ENCODE assay signal across 8 mouse cellular contexts in the genomic region with DNA sequence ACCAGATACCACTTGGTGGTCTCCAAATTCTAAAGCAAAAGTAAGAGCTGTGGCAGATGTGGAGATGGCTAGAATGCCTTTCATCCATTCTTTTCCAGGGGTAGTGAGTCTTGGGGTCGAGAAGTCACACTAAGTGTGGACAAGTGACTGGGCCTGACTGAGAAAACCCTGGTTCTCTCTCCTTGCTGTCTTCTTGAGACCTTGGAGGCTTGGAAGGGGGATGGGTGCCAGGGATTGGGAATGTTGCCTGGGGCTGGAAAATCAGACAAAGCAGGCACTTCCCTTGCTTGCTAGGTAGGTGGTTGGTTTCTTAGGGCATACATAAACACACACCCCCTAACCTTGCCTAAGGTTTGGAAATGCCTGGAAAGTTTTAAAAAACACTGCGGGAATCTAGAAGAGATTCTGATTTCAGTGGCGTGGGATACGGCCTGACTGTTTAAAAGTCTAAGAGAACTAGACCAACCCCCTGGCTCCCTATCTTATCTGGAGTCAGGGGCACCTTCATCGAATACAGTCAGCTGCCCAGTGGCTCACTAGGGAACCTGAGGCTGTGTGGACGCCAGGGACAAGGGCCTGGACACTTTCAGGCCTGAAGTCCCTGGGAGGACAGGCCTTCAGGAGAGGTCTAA. TPM values are rescaled to one million over a fixed set of nuclear protein-coding genes. Genes with fewer than 3 reads are reported as not detected.
DNase-seq lines count a peak whose midpoint lies in the region; ATAC-seq and TF ChIP-seq lines count a peak whose summit lies in the region.

No protein-coding gene starts in this region.

- peaks cover 16% of the 10 kb centered on the region for H3K4me1 ChIP-seq in embryonic facial prominence, embryonic 14.5 days (ENCODE audit: control insufficient read depth, insufficient read depth, low read length)
- H3K4me1 ChIP-seq in intestine, embryonic 16.5 days (ENCODE audit: control insufficient read depth, insufficient read depth, low read length): peaks cover 45% of the 10 kb centered on the region
- H3K4me1 ChIP-seq in midbrain, embryonic 15.5 days: peaks cover 35% of the 10 kb centered on the region

- no peak for ATAC-seq in embryonic facial prominence, embryonic 14.5 days (ENCODE audit: low read depth)
- peak; percentile 37 for ATAC-seq in intestine, embryonic 16.5 days
- ATAC-seq in midbrain, embryonic 15.5 days (replicated peaks): no peak
- ATAC-seq in cerebellum, adult (ENCODE audit: insufficient number of reproducible peaks, low FRiP score, low TSS enrichment): no peak

- 36% methylated on average over 6 of the region's 6 CpGs for WGBS in embryonic facial prominence, embryonic 14.5 days
- WGBS in intestine, embryonic 16.5 days: 34% methylated on average over 6 of the region's 6 CpGs
- WGBS in midbrain, embryonic 15.5 days: 41% methylated on average over 6 of the region's 6 CpGs

- peak overlapping the region; percentile 63 for H3K9ac ChIP-seq in embryonic facial prominence, embryonic 14.5 days (ENCODE audit: low read depth, low read length)
- H3K9ac ChIP-seq in intestine, embryonic 16.5 days (ENCODE audit: low read depth, low read length): peak overlapping the region; percentile 73
- H3K9ac ChIP-seq in midbrain, embryonic 15.5 days: peak overlapping the region; percentile 48; the same call in 1 of the 2 replicates

- 0 out of 2 replicates have a peak, but pooled peaks cover 6% of the 10 kb centered on the region for H3K36me3 ChIP-seq in embryonic facial prominence, embryonic 14.5 days (ENCODE audit: control insufficient read depth, insufficient read depth, low read length)
- H3K36me3 ChIP-seq in intestine, embryonic 16.5 days (ENCODE audit: control insufficient read depth, insufficient read depth, low read length): 0 out of 2 replicates have a peak, but pooled peaks cover 6% of the 10 kb centered on the region
- no peaks in the 10 kb centered on the region for H3K36me3 ChIP-seq in midbrain, embryonic 15.5 days (replicated peaks)

- peak overlapping the region; percentile 88 for H3K27ac ChIP-seq in layer of hippocampus, adult 2 months
- H3K27ac ChIP-seq in embryonic facial prominence, embryonic 14.5 days (replicated peaks; ENCODE audit: low read depth, low read length): peak overlapping the region; percentile 97
- H3K27ac ChIP-seq in intestine, embryonic 16.5 days (ENCODE audit: low read length): peak overlapping the region; percentile 95
- no peak overlapping the region for H3K27ac ChIP-seq in midbrain, embryonic 15.5 days

- no peak for DNase-seq in layer of hippocampus, adult 2 months (ENCODE audit: low spot score in 2 of 2)
- no peak for DNase-seq in layer of hippocampus, adult 8-10 months (ENCODE audit: low spot score in 2 of 2)
- no peak for DNase-seq in embryonic facial prominence, embryonic 14.5 days (ENCODE audit: low spot score)
- DNase-seq in right cerebral cortex, adult 2 months (ENCODE audit: low spot score in 2 of 2): no peak
- no peak for DNase-seq in urinary bladder, postnatal 25 days (ENCODE audit: low spot score)

- TF ChIP-seq CTCF in layer of hippocampus, adult 2 months (conservative IDR thresholded peaks at IDR 0.05): no peak

- H3K27me3 ChIP-seq in embryonic facial prominence, embryonic 14.5 days (replicated peaks; ENCODE audit: control insufficient read depth, insufficient read depth, low read length): no peaks in the 10 kb centered on the region
- H3K27me3 ChIP-seq in intestine, embryonic 16.5 days (replicated peaks; ENCODE audit: control insufficient read depth, insufficient read depth, low read length): no peaks in the 10 kb centered on the region
- H3K27me3 ChIP-seq in midbrain, embryonic 15.5 days (replicated peaks): no peaks in the 10 kb centered on the region

- H3K4me2 ChIP-seq in embryonic facial prominence, embryonic 14.5 days (ENCODE audit: low read depth, low read length): peak overlapping the region; percentile 69
- peak overlapping the region; percentile 75 for H3K4me2 ChIP-seq in intestine, embryonic 16.5 days (ENCODE audit: low read depth, low read length)
- H3K4me2 ChIP-seq in midbrain, embryonic 15.5 days: peak overlapping the region; percentile 56

- H3K4me3 ChIP-seq in layer of hippocampus, adult 2 months: peak overlapping the region; percentile 50
- H3K4me3 ChIP-seq in embryonic facial prominence, embryonic 14.5 days (ENCODE audit: low read depth, low read length): peak overlapping the region; percentile 52
- H3K4me3 ChIP-seq in intestine, embryonic 16.5 days (ENCODE audit: low read length): peak overlapping the region; percentile 52
- peak overlapping the region; percentile 36; the same call in 1 of the 2 replicates for H3K4me3 ChIP-seq in midbrain, embryonic 15.5 days

- H3K9me3 ChIP-seq in embryonic facial prominence, embryonic 14.5 days (ENCODE audit: control insufficient read depth, low read length): no peaks in the 10 kb centered on the region
- no peaks in the 10 kb centered on the region for H3K9me3 ChIP-seq in intestine, embryonic 16.5 days (ENCODE audit: control insufficient read depth, low read length)
- H3K9me3 ChIP-seq in midbrain, embryonic 15.5 days: no peaks in the 10 kb centered on the region

RNA-seq across cellular contexts. Expression of gene Sigmar1, which starts 3.8 kb away (rescaled TPM):
- total RNA-seq in layer of hippocampus, adult 2 months (2021): 10 to 100 TPM; 40.4 to 42.9 TPM
- total RNA-seq in layer of hippocampus, adult 8-10 months (2022): 10 to 100 TPM; 37.7 to 46.8 (median 40.6) TPM
- 77.9 and 79.7 TPM in 2 replicates for polyA plus RNA-seq in embryonic facial prominence, embryonic 14.5 days (2014; fragmentation: Nextera tagmentation; extraction: Ambion mirVana)
- 105 and 111 TPM in 2 replicates for polyA plus RNA-seq in intestine, embryonic 16.5 days (2015; fragmentation: Nextera tagmentation; extraction: Ambion mirVana)
- polyA plus RNA-seq in midbrain, embryonic 15.5 days (2015; fragmentation: Nextera tagmentation; extraction: Ambion mirVana): 65.7 and 66.0 TPM in 2 replicates

RNA-seq across cellular contexts. Expression of gene Galt, which starts 4.7 kb away (rescaled TPM):
- total RNA-seq in layer of hippocampus, adult 2 months (2021): 10 to 100 TPM; 52.1 to 67.7 TPM
- total RNA-seq in layer of hippocampus, adult 8-10 months (2022): 10 to 100 TPM; 52.0 to 67.1 (median 53.6) TPM
- 35.1 and 36.5 TPM in 2 replicates for polyA plus RNA-seq in embryonic facial prominence, embryonic 14.5 days (2014; fragmentation: Nextera tagmentation; extraction: Ambion mirVana)
- polyA plus RNA-seq in intestine, embryonic 16.5 days (2015; fragmentation: Nextera tagmentation; extraction: Ambion mirVana): 93.4 and 103 TPM in 2 replicates
- 48.3 and 51.1 TPM in 2 replicates for polyA plus RNA-seq in midbrain, embryonic 15.5 days (2015; fragmentation: Nextera tagmentation; extraction: Ambion mirVana)

RNA-seq across cellular contexts. Expression of gene Ccl27a, which starts 14.3 kb away (rescaled TPM):
- total RNA-seq in layer of hippocampus, adult 2 months (2021): 100 to 1,000 TPM; 140 to 143 TPM
- 100 to 1,000 TPM; 121 to 139 (median 130) TPM for total RNA-seq in layer of hippocampus, adult 8-10 months (2022)
- 41.4 and 46.0 TPM in 2 replicates for polyA plus RNA-seq in embryonic facial prominence, embryonic 14.5 days (2014; fragmentation: Nextera tagmentation; extraction: Ambion mirVana)
- 24.3 and 26.8 TPM in 2 replicates for polyA plus RNA-seq in intestine, embryonic 16.5 days (2015; fragmentation: Nextera tagmentation; extraction: Ambion mirVana)
- polyA plus RNA-seq in midbrain, embryonic 15.5 days (2015; fragmentation: Nextera tagmentation; extraction: Ambion mirVana): 278 and 302 TPM in 2 replicates

RNA-seq across cellular contexts. Expression of gene Arid3c, which starts 28.8 kb away (rescaled TPM):
- total RNA-seq in layer of hippocampus, adult 2 months (2021): not detected
- total RNA-seq in layer of hippocampus, adult 8-10 months (2022): not detected
- polyA plus RNA-seq in embryonic facial prominence, embryonic 14.5 days (2014; fragmentation: Nextera tagmentation; extraction: Ambion mirVana): 0.12 and 0.15 TPM in 2 replicates
- polyA plus RNA-seq in intestine, embryonic 16.5 days (2015; fragmentation: Nextera tagmentation; extraction: Ambion mirVana): not detected in 2 replicates
- polyA plus RNA-seq in midbrain, embryonic 15.5 days (2015; fragmentation: Nextera tagmentation; extraction: Ambion mirVana): 0.56 and 1.1 TPM in 2 replicates

RNA-seq across cellular contexts. Expression of gene Dctn3, which starts 36.8 kb away (rescaled TPM):
- 100 to 1,000 TPM; 136 to 153 TPM for total RNA-seq in layer of hippocampus, adult 2 months (2021)
- total RNA-seq in layer of hippocampus, adult 8-10 months (2022): 100 to 1,000 TPM; 141 to 156 (median 152) TPM
- 112 and 117 TPM in 2 replicates for polyA plus RNA-seq in embryonic facial prominence, embryonic 14.5 days (2014; fragmentation: Nextera tagmentation; extraction: Ambion mirVana)
- 136 and 143 TPM in 2 replicates for polyA plus RNA-seq in intestine, embryonic 16.5 days (2015; fragmentation: Nextera tagmentation; extraction: Ambion mirVana)
- 295 and 308 TPM in 2 replicates for polyA plus RNA-seq in midbrain, embryonic 15.5 days (2015; fragmentation: Nextera tagmentation; extraction: Ambion mirVana)
